Mouse (Mus musculus) lung, postnatal 0 days (tissue): ENCODE measurements around the gene Nat8f6.

Experiments
- CTCF ChIP-seq: IDR thresholded peaks from 2 replicates; pipeline ENCODE4 v1.5.1; 2016; ENCODE audit warnings: antibody characterized with exemption, mild to moderate bottlenecking
- EP300 ChIP-seq: IDR thresholded peaks from 2 replicates; pipeline ENCODE4 v1.6.1; 2016; ENCODE audit warnings: antibody characterized with exemption, mild to moderate bottlenecking, control low read depth

- TF ChIP-seq CTCF (no peak), EP300 (no peak)
These were observed 7.4 kb downstream of the Nat8f6 start for GRCm38 (mm10) chr6:85813339-85813738.
